Mouse (Mus musculus) T-helper 2 cell (primary cell): Measurements from ENCODE around the gene Slc24a4.

Experiments
- in situ Hi-C: fragments of 300-600 bp; cut with MboI, MseI; formaldehyde crosslinking; loops from one replicate; pipeline ENCODE4 v1.15.1; 2025; ENCODE audit warnings: high pct_unique_total_duplicates

Slc24a4 gene

DNA sequence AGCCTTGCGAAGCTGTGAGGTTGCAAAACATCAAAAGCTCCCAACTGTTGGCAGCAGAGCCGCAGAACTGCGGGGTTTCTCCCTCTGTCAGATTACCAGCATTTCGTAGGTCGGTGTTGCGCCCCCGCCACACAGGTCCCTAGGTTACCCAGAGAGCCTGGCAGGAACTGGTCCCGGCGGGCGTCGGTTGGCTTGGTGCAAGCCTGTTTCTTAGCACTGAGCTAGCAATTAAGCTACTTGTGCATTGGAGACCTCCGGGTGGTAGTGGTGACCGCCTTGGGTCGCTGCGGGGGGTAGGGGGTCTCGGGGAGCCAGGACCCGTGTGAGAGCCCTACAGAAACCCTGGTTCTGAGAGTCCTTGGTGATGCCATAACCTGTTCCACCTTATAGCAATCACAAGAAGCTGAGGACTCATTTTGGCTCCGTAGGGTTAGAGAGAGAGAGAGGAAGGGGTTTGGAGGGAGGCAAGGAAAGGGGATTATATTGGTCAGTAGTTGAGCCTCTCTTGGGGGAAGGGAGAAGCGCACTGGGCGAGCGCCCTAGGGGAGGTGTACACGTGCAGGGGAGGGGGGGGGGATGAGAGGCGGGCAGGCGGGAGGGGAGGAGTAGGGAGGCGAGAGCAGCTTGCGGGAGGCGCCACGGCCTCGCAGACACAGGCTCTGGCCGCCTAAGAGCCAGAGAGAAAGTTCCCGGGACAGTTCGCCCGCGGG lies at the start of gene Slc24a4:
TSS of gene Slc24a4 (plus strand) at position 653 of the 710 bp plus-strand sequence.
- in situ Hi-C loops: no loop called here

DNA sequence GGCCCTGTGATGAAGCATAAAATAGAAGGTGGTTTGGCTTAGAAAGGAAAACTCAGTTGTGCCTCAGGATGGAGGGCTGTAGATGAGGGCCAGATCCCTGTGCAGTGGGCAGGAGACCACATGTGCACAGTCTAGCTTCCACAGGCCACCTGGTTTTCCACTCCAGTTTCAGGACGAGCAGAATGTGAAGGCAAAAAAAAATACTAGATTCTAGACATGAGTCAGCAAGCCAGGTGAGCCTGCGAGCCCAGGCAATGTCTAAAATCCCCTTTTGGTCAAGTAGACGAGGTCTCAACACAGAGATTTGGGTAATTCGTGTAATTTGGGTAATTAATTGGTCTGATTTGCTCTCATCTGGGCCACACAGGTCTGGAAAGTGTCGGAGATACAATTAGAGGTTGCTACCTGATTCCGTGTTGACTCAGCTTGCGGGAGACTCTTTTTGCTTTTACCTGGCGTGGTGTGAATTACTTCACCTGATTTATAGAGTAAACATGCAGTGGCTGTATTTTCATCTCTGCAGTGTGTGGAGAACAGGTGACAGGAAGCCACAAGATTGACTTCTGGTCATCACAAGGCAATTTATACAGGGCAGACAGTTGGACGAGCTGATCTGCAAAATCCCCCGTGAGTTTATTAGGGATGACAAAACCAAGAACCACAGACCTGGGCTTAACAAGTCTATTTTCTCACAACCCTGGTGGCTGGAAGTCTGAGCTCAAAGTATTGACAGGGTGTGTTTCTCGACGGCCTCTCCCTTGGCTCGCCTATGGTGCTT lies 45.7 kb upstream of the Slc24a4 start:
- in situ Hi-C loops: no loop called here

DNA sequence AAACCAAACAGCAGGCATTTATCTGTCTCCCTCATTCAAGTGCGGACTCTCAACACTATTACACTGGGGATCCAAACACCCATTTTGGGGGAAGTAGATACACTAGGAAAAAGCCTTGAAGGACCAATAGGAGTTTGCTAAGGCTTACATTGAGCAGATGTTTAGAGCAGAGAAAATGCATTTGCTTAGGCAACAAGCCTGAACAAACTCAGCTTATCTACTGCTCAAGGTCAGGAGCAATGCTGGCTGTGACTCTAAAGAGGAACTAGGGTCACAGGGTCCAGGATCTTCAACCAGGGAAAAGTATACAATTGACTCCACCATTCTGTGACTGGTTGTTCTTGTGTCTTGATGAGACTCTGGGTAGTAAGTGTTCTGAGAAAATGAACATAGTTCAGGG lies 38.0 kb upstream of the Slc24a4 start:
- in situ Hi-C loops: no loop called here

DNA sequence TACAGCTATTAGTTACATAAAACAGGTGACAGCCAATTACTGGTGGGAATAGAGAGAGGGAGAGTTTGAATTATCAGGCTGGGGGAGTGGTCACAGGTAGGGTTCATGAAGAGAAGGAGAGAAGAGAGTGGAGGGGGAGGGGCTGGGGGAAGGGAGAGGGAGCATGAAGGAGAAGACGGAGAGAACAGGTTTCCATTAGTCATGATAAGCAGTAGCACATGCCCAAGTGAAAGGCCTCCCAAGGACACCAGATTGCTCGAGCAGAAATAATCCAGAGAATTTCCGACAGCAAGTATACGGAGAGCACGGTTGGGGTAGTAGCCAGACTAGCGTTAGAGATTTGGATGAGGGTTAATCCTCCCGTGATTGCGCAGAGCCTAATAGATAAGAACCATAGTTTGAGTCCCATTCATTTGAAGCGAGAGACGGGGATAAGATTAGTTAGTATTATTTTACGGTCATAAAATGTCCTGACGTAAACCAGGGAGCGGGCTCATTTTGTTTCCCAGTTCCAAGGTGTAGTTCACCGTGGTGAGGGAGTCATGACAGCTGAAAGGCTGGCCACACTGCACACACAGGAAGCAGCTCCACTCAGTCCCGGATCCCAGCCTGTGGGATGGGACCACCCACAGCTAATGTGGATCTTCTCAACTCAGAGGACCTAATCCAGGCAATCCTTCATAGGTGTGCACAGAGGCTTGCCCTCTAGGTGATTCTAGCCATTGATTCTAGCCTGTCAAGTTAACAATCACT lies 36.0 kb upstream of the Slc24a4 start:
- in situ Hi-C loops: no loop called here

DNA sequence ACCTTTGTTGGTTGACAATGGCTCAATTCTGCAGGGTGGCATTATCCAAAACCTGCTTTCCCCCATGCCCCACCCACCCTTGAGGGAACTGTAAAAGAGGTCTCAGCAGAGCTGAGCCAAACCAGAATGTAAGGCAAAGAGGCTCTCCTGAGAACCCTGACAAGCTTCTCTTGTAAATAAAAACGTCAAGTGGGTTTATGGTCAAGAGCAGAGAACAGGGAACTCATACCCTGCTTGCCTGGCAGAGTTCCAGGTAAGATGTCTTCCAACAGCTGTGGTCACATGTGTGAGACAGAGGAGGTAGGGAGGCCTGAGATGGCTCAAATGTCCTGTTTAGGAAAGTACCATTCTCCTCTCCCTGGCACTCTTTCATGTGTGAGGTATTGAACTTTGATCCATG lies 22.5 kb upstream of the Slc24a4 start:
- in situ Hi-C loops: no loop called here

DNA sequence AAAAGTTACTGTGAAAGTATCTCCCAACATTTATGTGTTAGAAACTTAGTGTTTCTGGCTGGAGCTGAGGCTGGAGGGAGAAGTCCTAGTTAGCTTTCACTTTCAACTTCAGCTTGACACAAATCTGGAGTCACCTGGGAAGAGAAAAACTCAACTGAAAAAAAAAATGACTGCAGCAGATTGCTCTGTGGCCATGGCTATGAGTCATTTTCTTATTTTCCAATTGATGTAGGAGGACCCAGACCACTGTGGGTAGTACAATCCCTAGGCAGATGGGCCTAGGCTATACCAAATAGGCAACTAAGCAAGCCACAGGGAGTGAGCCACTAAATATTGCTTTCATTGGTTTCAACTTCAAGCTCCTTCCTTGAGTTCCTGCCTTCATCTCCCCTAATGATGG lies 19.7 kb upstream of the Slc24a4 start:
- in situ Hi-C loops: no loop called here

DNA sequence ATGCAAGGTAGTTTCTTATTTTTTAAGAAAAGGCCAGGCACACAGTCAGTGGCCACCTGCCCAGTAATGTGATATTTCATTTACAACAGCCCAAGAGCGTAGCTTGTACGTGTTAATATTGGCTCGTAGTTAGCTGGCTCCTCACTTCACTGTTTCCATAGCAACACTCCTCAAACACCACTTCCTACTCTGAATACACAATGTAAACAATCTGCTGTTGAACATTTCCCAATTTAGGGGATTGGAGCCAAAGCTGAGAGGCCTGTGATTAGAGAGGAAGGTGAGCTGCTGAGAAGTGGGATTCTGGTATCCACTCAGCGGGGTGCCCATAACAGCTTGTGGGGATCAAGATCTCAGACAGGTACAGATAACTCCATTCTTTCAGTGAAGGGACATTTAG lies 16.0 kb upstream of the Slc24a4 start:
- in situ Hi-C loops: no loop called here

DNA sequence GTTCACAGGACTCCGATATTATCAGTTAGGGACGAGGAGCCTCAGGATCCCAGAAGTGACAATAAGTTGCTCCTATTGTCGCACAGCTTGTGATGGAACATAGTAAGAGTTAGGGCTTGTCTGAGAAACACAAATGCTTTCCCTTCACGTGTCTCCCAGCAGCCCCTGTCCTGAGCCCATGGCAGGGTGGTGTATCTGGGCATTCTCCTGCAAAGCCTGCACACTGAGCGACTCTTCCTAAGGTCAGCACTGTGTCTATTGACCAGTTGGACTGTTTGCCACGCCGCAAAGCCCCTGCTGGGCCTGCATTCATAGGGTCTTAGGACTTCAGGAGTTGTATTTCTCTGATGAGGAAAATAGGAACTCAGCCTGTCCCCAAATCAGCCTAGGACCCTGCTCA lies 15.6 kb upstream of the Slc24a4 start:
- in situ Hi-C loops: no loop called here

DNA sequence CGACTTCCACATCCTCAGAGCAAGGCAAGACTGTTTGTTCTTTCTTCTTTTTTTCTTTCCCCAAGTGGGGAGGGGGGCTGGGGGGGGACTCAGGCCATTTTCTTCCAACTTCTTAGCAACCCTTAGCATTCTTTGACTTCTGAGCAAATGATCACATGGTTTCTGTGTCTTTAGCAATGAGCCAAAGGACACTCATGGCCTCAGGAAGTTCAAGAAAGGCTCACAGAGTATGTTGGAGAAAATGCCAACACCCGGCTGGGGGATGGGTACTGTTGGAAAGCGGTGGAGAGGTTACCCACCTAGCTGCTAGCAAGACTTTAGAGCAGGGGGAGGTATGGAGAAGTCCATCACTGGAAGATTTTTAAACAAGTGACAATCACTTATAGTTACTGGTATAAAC lies 15.1 kb upstream of the Slc24a4 start:
- in situ Hi-C loops: no loop called here

DNA sequence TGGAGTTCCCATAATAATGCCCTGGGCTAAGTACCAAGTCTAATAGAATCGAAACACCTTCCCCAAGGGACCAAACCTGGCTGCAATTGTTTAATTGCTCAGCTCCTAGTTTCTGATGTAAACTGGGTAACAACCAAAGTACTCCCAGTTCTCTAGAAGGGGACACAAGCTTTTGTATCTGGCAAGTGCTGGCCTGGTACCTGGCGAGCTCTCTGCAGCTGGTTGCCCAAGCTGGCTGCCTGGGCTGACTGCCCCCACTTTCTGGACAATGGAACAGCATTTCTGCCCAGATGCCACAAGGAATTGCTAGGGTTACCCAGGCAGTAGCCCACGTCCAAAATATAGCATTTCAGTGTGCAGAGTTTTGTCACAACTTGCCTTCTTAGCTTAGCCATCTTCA lies 12.0 kb upstream of the Slc24a4 start:
- in situ Hi-C loops: no loop called here

DNA sequence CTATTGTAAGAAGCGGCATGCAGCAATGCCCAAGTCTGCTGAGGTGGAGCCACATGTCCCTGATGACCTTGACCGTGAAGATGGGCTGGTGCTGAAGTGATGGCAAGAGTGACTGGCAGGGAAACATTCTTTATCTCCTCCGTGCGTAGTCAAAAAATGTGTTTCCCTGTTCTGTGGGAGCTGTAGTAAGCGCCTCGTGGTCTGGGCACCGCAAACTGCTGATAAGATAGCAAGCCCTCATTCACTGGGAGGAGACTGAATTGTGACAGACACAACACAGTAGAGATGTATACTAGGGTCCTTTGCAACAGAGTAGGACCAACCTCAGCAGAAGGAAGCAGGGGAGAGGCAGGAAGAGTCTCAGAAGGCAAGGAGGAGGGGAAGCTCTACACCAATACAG lies 10.5 kb upstream of the Slc24a4 start:
- in situ Hi-C loops: no loop called here

DNA sequence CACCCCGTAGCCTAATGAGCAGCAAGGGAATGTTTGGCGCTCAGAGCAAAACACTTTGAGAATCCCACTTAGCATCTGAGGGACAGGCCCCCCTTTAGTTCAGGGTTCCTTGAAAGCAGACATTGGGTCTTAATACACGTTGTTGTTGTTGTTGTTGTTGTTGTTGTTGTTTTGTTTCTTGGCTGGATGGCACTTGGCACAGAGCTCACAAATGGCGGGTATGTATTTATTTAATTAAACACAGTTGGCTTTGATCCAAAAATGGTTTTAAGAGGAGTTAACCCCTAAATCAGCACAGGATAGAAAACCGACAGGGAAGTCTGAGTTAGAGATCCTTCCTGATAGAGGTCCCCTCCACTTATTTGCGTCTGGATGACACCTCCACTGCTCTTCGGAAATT lies 932 bp upstream of the Slc24a4 start:
- in situ Hi-C loops: no loop called here

DNA sequence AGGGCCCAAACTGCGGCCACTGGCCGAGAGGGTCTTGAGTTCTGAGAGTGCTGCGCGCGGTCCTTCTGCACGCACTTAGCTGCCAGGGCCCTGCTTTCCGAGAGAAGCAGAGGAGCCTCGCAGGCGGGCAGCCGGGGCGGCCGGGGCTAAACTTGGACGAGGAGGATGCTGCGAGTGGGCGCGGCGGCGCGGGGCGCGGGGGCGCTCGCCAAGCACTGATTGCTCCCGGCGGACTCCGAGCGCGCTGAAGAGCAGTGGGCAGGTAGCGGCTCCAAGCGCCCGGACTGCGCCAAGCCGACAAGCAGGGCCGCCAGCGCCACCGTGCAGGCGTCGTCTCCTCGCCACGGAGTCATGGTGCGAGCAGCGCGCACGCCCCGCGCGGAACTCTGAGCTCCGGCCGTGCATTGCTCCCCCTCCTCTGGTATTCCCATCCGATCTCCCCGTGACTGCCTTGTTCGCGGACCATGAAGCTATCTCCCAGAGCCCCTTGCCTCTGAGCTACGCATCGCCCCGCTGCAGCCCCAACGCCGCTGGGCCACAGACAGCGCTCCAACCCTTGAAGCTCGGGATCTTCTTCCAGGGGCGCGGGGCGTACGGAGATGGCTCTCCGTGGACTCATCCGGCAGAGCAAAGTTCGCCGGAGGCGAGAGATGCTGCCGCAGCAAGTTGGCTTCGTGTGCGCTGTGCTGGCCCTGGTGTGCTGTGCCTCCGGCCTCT lies 416 bp downstream of the Slc24a4 start:
- in situ Hi-C loops: no loop called here

DNA sequence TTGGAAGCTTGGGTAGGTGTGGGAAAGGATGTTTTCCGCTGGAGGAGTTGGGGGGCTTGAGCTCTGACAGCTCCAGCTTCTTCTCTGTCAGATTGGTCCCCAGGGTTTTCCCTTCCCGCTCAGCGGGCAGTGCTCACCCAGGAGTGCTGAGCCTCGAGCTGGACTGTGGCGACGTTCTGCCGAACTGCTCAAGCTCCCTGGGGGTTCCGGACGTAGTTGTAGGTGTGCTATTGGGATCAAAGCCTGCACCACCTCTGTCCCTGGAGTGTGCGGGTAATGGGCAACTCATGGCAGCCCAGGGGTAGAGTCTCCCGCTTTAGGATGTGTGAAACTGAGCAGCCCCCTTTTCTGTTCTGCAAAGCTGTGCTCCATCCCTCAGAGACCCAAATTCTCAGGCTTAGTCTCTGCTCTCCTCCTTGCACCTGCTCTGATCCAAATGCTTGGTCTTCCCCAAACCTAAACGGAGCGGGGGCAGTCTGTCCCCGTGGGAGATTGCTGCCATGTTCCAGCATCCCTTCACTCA lies 1.0 kb downstream of the Slc24a4 start:
- in situ Hi-C loops: no loop called here

DNA sequence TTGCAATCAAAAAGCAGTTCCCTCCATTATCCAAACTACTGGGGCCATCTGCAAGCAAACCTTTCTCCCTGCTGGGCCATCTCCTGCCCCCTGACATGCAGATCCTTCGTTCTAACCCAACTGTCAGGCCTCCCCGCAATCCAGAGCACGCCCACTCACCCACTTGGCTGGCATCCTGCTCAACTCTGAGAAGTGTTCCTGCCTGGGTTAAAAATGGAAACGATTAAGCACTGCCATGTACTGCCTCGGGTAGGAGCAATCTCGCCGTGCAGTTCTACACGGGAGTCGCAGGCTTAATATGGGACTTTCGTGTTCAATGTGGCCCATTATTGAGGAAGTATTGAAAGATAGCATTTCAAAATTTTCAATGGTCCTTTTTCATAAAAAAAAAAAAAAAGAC lies 11.2 kb downstream of the Slc24a4 start:
- in situ Hi-C loops: no loop called here

DNA sequence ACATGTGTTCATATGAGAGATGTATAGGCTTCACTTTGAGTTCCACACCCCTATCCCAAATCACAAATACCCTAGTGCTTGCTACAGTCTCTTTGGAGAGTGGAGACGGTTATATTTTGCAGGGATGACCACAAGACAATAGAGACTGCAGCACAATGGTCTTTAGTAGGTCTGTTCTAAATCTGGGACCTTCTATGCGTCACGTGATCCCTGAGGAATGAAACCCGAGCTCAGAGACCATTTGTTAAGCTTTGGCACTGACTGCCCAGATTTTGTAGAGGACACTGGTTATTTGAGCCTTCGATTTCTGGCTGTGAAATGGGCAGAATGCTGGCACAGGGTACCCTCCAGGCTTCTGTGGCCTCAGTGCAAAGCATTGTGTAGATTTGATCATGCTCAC lies 12.8 kb downstream of the Slc24a4 start:
- in situ Hi-C loops: no loop called here

DNA sequence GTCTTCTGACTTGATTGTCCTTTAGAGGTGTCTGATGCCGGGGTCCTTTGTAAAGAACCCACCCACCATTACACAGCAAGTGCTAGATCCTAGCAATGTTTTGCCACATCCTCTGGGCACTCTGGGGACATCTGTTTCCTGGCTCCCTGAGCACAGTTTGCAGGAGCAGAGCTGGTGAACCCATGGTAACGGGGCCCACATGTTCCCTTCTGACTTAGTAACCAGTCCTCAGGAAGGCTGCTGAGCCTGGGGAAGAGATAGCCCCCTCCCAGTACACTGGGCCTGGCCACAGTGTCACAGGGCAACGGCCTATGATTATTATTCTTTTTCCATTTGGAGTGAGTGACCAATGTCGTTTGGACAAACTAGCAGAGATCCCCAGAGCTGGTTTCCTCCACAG lies 19.1 kb downstream of the Slc24a4 start:
- in situ Hi-C loops: loop anchor here (5.0 kb wide), 1 partner anchor 50 kb away; no protein-coding TSS in a partner anchor

DNA sequence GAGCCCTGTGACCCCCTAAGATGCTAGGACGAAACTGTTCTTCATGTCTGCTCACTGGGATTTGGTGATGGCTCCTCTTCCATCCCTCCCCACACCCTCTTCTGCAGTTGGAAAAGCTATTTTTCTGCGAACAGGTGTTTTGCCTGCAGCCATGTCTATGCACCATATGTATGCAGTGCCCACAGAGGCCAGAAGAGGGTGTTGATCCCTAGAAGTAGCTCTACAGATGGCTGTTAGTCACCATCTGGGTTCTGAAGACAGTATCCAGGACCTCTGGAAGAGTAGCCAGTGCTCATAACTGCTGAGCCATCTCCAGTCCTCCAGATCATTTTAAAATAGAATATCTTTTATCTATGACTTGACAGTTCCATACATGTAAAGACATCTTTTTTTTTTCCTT lies 20.2 kb downstream of the Slc24a4 start:
- in situ Hi-C loops: loop anchor here (5.0 kb wide), 1 partner anchor 51 kb away; no protein-coding TSS in a partner anchor

DNA sequence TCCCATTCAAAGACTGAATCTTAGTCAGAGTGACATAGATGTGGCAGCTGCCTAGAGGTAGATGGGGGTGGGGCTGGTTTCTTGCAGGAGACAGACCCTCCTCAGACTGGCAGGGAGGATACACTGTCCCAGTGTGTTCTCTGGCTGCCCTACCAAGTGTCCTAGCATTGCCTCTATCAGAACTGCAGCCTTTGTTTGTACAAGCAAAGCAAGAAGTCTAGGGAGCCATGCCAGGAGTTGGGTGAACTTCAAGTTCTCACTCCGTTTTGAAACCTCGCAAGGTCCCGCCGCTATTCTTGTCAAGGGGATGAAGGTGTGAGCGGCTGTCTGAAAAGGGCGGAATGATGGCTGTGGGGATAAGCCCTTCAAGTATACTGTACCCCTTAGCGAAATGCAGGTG lies 22.7 kb downstream of the Slc24a4 start:
- in situ Hi-C loops: no loop called here

DNA sequence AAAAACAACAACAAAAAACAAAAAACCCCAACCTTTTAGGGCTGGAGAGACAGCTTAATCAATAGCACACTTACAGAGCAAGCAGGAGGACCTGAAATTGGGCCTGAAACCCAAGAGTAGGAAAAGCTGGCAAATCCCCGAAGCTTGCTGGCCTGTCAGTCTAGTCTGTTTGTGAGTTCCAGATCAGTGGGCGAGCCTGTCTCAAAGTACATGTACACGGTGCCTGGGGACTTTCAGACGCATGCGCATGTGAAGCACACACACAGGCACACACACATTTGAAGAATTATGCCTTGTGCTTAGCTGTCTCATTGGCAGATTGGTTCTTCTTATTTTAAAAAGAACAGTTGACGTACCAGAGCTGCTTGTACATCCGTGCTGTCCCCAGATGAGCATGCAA lies 25.3 kb downstream of the Slc24a4 start:
- in situ Hi-C loops: no loop called here

DNA sequence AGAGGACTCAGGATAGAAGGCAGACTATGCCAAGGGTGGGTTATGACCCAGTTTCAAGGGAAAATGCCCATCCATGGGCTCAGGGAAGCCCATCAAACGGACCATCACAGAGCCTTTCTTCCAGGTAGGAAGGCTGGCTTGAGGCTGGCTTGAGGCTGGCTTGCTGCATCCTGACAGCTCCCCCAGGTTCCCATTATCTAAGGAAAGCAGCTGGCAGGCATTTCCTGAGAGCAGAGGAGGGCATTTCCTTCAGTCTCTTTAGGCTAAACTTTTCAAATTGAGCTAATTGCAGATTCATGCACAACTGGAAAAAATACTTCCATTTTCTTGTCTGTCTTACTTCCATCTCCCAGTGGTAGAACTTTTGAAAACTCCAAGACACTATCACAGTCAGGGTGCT lies 26.3 kb downstream of the Slc24a4 start:
- in situ Hi-C loops: no loop called here

DNA sequence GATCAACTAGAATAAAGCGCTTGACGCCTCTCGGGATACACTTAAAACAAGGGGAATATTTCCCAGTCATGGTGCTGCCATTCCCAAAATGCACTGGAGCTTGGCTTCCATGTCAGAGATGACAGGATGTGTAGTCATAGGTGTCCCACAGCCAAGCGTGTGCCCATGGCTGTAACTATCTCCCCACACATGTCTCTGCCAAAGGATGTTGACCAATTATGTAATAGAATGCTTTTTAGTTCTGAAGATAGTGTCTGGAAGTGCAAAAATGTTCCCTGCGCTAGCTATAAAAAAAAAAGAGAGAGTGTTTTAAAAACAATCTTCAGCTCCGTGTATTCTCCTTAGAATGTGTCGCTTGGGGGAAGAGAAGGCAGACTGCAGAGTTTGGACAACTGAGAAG lies 36.1 kb downstream of the Slc24a4 start:
- in situ Hi-C loops: no loop called here
